Mouse (Mus musculus): ENCODE measurements around the gene Serpina3j.
"Not testable (repeated sequence)": the region's sequence is repeated elsewhere in the genome, so short reads cannot be mapped to it uniquely, and the experiment has no call there.

Serpina3j gene

DNA sequence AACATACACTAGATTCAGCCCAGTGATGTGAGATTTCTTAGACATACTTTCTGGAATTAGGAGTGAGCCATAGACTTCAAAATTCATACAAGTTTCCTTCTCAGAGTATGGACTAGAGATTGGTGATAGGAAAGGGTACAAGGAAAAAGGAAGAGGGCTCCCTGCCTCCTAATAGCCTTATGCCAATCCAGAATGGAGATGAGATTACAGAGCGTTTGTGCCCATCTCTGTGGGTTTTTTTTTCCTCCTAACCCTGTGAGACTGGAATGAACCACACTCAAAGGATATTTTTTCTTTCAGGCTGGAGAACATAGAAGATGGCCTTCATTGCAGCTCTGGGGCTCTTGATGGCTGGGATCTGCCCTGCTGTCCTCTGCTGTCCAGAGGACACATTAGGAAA is at the start of gene Serpina3j:
TSS of gene Serpina3j (plus strand) at position 301 of the 400 bp plus-strand sequence.
- no peak for DNase-seq (ENCODE audit: low read depth)

DNA sequence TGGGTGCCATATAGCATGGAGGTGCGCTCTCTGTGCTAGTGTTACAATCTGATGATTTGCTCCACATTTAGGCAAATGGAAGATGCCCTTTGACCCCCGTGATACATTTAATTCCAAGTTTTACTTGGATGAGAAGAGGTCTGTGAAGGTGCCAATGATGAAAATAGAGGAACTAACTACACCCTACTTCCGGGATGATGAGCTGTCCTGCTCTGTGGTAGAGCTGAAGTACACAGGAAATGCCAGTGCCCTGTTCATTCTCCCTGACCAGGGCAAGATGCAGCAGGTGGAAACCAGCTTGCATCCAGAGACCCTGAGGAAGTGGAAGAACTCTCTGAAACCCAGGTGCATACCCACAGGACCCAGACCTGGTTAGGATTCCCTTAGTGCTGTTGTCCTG is 48.0 kb upstream of the Serpina3j start:
- DNase-seq (ENCODE audit: low read depth) = no peak

DNA sequence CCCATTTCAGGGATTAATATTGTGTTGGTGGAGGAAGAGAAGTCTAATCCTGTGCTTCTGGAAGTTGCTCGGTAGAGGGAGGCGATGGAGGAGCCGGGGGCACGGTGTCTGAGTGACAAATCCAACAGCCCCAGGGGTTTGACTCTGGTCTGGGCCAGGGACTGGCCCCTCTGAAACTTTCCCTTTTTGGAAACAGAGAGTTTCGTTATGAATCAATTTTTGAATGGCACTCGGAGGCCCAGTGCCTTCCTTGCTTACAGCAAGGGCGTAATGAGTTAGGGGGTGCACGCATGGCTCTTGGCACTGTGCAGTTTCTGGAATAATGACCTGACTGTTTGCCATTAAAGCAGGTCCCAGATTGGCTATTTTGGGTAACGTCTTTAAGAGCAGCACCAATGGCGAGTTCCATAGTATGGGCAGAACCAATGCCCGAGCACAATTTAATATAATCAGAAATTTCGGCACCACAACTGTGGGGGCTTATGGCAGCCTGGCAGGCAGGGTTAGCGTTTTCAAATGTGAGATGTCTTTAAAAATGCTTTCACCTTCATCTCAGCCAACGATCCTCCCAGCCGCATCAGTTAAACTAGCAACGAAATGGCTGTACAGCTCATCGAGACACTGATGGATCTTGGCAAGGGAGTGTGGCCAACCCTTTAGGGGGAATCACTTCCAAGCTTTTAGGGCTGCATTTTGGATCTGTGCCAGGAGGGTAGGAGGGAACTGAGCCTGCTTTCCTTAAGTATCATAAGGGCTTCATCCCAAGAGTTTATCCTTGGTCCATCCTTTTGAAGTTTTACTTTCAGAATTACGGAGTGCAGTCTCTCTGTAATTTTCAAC is 35.9 kb upstream of the Serpina3j start:
- DNase-seq (ENCODE audit: low read depth) = no peak

DNA sequence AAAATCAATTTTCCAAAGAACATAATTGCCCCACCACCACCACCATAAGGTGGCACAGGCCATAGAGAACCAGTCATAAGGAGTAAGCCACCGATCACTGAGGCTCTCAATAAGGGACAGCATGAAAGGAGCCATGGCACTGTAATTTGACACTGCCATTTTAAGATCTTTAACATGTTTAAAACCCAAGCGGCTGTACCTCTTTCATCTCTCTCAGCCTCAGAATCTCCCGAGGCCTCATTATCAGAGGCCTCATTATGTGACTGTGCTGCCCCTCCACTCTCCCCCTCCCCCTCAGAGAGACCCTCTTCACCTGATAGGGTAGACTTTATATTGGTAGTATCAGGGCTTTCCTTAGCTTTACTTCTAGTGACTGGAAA is 35.3 kb upstream of the Serpina3j start:
- DNase-seq (ENCODE audit: low read depth) = no peak

DNA sequence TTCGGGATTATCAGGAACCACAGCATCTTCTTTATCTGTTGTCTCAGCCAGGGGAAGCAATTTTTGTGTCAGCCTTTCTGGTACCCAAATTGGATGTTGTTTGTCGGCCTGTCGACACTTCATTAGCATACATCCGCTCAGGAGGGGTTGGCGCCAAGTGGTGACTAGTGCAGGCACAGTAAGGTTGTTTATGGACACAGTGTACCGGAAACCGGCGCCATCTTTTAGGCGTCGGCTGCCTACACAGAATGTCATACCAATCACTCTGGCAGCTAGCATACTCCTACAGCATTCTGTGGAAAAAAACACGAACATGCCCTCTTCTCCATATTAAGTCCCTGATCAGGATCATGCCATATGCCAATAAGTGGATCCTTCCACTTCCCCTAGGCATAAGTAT is 31.0 kb upstream of the Serpina3j start:
- no peak for DNase-seq (ENCODE audit: low read depth)

DNA sequence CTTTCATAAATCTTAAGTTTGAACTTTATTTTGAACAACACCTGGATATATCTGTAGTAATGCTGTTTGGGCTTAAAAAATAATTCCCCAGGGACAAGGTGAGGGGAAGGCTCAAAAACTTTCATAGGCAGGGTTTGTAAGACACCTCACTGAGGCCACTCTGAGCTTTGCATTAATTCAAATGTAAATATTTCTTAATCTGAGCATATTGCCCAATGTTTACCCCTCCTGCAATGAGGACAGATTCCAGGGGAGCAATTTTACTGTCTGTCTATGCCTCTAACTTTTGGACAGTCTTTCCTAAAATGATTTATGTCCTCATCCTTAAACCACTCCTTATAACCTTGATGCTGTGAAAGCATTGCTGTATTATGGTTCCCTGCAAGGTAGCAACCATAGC is 26.0 kb upstream of the Serpina3j start:
- DNase-seq (ENCODE audit: low read depth) = no peak

DNA sequence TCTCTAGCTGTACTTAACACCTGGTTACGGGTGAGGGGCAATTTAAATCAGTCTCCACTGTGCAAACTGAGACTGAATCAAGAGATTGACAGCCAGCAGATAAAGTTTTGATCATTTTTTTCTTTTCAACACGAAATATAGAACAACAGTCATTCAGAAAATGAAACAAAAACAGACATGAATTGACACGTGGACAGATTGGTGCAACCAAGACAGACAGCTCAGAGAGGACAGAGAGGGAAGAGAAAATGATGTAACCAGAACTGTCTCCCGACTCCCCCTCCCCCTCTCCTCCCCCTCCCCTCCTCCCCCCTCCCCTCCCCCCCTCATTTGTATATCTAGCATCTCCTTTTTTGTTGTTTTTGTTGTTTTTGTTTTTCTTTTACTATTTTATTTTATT is 24.5 kb upstream of the Serpina3j start:
- DNase-seq (ENCODE audit: low read depth) = no peak

DNA sequence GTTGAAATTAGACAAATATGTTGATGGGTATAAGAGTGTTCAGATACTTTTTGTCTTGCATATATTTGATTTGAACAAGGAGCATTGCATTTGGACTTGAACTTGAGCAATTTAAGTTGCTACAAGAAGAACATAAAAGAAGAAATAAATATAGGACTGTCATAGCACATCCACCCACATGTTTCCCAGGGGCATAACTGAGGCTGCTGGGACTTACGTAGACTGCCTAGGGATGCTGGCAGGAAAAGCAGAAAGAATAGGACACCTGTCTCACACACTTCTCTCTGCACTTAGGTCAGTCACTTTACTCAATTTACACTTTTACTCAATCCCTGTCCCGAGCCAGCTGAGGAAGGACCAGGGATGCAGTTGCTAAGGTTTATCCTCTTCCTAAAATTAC is 20.4 kb upstream of the Serpina3j start:
- DNase-seq (ENCODE audit: low read depth) = no peak

DNA sequence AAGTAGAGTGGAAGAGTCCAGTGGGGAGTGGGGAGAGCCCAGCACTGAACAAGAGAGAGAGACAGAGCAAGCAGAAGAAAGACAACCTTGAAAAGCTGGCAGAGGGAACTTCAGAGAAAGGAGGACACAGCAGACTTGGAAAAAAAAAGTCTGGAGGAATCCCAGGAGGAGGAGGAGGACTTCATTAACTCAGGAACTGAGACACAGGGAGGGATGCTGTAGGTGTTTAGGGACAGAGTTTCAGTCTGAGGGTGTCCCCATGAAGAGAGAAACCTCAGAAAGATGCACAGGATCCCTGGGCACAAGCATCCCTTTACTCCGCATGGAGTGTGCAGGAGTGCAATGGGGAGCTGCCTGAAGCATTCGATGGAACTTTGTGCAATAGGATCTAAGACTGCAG is 16.3 kb upstream of the Serpina3j start:
- no peak for DNase-seq (ENCODE audit: low read depth)

DNA sequence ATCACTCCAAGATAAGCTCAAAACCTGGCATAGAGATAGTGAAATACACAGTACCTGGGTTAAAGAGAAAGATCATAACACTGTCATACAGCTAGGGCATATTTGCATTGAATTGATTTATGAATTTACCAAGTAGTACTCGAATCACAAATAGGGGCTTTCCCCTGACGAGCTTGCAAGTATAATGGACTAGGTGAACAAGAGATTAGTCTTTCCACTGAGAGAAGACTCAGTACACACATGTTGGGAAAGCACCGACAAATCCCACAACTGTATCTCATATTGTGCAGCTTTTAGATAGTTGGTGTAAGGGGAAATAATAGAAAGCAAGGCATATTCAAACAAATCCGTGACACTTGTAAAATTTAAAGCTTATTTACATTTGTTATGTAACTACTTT is 8.4 kb upstream of the Serpina3j start:
- DNase-seq (ENCODE audit: low read depth) = no peak

DNA sequence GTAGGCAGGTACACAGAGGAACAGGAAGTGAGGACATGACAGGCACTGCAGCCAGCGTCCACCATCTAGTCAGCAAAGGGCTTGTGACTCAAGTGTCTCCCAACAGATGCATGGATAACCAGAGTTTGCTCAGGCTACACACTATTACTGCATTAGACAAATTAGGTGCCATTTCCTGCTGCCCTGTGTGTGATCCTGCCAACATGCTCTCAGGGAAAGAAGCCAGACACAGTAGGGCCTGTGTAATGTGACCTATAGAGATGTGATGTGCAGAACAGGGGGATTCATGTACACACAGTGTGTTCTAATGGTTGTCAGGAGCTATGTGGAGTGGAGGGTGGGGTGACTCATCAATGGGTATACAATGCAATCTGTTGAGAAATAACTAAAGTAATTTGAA is 8.1 kb downstream of the Serpina3j start:
- no peak for DNase-seq (ENCODE audit: low read depth)

DNA sequence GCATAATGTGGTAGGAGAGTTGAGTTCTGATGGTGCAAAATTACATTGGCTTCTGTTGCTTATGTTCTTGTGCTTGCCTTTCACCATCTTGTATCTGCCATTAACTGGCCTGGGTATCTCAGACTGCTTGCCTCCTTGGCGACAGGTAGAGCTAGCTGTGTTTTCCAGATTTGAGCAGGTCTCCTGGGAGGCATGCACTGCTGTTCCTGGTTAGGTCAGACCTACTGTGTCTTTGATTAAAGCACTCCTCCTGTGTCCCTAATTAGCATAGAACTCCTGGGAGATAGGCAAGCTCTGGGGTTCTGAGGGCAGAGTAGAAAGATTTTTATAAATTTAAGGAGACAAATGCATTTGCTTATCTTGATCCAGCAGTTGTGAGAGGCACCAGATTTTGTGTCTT is 17.3 kb downstream of the Serpina3j start:
- no peak for DNase-seq (ENCODE audit: low read depth)

DNA sequence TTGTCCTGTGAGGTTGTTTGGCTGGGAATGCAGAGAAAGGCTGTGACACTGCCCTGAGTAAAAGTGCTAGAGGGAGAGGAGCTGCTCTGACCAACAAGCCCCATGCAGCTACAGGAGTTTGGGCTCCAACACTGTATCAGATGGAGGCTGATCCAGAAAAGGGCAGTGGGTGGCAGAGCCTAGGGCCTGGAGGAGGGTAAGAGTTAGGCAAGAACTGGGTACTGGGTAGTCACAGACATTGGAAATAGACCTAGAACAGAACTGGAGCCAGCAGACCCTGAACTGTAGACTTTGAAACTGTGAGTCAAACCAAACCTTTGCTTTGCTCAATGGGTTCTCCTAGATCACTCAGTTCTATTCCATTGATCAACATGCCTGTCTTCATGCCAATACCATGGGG is 22.5 kb downstream of the Serpina3j start:
- DNase-seq (ENCODE audit: low read depth) = not testable (repeated sequence)

DNA sequence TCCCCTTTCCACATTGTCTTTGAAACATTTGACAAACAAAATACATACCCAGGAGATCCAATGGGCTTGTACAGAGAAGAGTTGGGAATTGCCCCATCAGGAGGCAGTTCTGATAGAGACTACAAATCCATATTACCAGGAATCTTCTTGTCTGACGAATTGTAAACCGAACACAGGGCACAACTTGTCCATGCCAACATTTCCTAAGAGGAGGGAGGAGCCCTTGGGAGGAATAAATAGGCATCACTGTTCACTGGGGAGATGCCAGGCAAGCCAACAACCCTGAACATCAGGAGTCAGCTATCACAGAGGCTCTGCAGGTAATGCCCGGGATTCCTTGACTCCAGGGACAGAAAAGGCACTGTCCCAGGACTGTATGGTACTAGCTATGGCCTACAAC is 23.9 kb downstream of the Serpina3j start, which contains the start of the genes Serpina3k and Serpina3m:
TSS of gene Serpina3k (plus strand) at position 261 of the 400 bp plus-strand sequence.
TSS of gene Serpina3m (plus strand) at position 261 of the 400 bp plus-strand sequence.
- not testable (repeated sequence) for DNase-seq (ENCODE audit: low read depth)

DNA sequence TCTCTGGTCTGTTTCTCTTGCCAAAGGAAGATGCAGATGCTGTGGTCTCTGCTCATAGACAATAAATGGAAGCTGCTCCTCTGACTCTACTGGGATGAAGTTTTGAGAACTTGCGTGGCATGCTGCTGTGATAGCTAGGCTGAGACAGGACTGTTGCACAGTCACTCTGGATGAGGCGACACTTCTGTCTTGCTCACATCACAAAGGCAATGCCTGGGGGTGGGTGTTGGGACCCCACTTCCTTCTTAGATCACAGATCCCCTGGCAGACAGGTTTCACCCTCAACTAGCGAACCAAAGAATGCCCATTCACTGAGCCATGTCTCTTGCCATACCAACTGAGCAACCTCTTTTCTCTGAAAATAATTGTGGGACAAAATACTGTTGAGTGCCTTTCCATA is 24.4 kb downstream of the Serpina3j start:
- DNase-seq (ENCODE audit: low read depth) = no peak

DNA sequence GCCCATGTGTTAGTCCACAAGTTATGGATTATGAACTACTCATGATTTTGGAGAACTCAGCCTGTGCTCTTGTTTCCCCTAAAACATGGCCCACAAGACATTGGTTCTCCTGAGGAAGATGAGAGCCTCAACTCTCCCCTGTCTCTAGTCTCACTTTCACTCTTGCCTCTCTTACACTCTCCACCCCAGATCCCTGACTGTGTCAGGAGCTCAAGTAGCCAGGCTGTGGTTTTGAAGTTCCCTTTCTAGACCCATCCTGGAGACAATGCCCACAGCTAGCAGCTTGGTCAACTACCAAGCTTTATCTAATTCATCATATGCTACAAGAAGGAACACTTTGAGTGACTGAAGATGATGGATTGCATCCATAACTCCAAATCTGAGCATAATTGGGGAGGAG is 28.1 kb downstream of the Serpina3j start:
- not testable (repeated sequence) for DNase-seq (ENCODE audit: low read depth)

DNA sequence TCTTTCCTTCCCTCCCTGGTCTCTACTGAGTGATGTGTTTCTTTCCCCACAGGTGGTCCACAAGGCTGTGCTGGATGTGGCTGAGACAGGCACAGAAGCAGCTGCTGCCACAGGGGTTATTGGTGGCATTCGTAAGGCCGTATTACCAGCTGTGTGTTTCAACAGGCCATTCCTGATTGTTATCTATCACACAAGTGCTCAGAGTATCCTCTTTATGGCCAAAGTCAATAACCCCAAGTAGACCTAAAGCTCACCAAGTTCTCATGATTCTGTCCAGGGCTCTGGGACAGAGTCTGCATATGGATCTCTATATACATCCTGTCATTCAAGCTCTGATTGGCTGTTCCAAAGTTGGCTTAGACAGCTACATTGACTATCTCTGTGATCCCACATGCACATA is 30.8 kb downstream of the Serpina3j start:
- no peak for DNase-seq (ENCODE audit: low read depth)

DNA sequence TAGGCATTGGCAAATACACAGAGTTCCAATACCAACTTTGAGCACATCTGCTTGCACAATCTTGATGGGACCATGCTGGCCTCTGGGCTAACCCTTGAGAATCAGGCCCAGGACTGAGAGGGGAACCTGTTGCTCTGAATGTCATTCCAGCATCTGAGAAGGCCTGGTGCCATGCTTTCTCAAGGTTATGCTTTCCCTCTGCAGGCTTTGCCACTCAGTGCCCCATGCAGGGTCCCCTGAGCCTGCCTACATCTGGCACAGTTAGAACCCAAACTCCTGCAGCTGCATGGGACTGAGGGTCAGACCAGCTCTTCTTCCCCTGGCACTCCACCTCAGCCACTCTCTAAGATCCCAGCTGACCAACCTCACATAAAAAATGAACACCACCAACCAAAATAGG is 31.4 kb downstream of the Serpina3j start:
- DNase-seq (ENCODE audit: low read depth) = no peak

DNA sequence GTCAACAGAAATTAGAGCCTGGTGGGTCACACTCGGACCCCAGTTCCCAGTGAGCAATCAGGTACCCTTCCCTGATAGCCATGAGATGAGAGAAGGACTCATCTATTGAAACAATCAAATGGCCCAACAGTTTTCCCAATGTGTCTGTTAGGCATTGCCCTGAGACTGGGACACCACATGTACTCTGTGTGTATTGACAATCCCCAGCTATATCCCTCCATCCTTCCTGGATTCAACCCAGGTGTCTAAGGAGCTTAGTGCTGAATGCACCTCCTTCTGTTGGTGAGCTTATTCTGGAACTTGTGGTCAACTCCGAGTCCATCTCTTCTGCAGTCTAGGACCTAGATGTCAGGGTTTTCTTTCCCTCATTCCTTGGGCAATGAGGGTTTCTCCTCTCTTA is 32.7 kb downstream of the Serpina3j start:
- no peak for DNase-seq (ENCODE audit: low read depth)

DNA sequence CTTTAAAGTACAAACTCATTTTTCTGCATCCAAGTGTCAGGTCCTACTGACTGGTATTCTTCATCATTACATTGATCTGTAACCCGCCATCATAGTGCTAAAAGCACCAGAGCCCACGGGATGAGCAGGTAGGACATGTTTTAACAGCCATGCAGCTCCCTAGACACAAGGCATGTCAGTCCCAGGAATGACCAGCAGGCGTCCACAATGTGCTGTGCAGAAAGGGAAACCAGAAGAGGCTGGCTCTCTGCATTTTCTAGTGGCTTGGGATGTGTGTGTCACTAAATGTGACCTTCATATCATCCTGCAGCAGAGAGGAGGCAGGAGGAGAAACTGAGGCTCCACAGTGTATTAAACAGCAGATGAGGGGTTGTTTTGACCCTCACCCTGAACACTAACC is 37.5 kb downstream of the Serpina3j start:
- DNase-seq (ENCODE audit: low read depth) = peak; percentile 14

DNA sequence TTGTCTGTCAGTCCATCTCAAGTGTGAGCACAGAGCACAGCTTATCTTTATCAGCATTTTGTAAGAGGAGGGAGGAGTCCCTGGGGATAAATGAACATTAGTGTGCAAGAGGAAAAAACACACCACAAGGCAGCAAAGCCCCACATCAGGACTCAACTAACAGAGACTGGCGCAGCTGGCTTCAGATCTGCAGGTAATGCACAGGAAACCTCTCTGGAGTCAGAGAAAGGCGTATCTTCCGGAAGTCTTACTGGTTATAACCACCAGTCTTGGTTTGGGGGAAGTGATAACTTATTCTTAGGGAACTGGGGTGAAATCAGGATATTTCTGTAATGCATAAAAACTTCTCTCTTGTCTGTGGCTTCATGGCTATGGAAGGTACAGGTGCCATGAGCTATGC is 41.7 kb downstream of the Serpina3j start:
- no peak for DNase-seq (ENCODE audit: low read depth)

DNA sequence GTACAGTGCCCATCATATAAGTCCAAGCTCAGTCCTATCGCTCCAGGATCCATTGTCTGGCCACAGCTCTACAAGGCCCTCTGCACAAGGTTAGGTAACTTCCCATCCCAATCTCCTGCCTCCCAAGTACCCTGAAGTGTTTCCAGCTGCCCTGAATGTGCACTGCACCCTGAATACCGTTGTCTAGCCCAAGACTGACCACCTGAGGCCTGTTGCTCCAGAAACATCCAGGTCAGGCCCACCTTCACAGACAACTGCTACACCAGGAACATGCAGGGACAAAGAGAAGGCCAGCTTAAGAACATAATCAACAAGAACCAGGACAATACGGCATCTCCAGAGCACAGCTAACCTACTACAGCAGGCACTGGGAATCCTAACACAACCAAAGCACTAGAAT is 55.6 kb downstream of the Serpina3j start:
- DNase-seq (ENCODE audit: low read depth) = no peak

Data from fibroblast of lung, adult 2 months (primary cell).